Comparison of ENCODE assay signal across 17 mouse cellular contexts in genomic region chr9:49536593-49536992, GRCm38 (mm10).
"Had no signal": no experiment of that assay in that cellular context is flagged by ENCODE, and none has a peak within 500 bp of the region (broad histone marks: within the 10 kb centered on the region; RNA-seq: fewer than 3 reads in every experiment).

No protein-coding gene starts in this region.

- H3K9me3 ChIP-seq: liver, embryonic 13.5 days; lung, embryonic 15.5 days; megakaryocyte, embryonic 14.5 days; neural tube, embryonic 12.5 days; stomach, embryonic 15.5 days had no signal

- H3K4me1 ChIP-seq: liver, embryonic 13.5 days; lung, embryonic 15.5 days; megakaryocyte, embryonic 14.5 days had no signal

- ATAC-seq: liver, postnatal 0 days had no signal

- H3K4me3 ChIP-seq: liver, embryonic 13.5 days; lung, embryonic 15.5 days; megakaryocyte, embryonic 14.5 days; neural tube, embryonic 12.5 days; stomach, embryonic 15.5 days had no signal

- H3K27me3 ChIP-seq: liver, embryonic 13.5 days; lung, embryonic 15.5 days; megakaryocyte, embryonic 14.5 days; neural tube, embryonic 12.5 days; stomach, embryonic 15.5 days had no signal

- H3K9ac ChIP-seq: liver, embryonic 13.5 days; liver, postnatal 0 days; lung, embryonic 15.5 days; neural tube, embryonic 12.5 days; stomach, embryonic 15.5 days had no signal

- H3K4me2 ChIP-seq: liver, embryonic 13.5 days; lung, embryonic 15.5 days; neural tube, embryonic 12.5 days; stomach, embryonic 15.5 days had no signal

- H3K36me3 ChIP-seq: liver, embryonic 13.5 days; lung, embryonic 15.5 days; stomach, embryonic 15.5 days had no signal

- DNase-seq: kidney, adult 11 months; kidney, adult 9 months; kidney, postnatal 10 days; left cerebral cortex, postnatal 4 days; liver; liver, embryonic 13.5 days; liver, postnatal 0 days; lung, postnatal 14 days; midbrain, embryonic 14.5 days; right cerebral cortex, postnatal 14 days; thymus, adult 2 months; thymus, postnatal 25 days had no signal

- H3K27ac ChIP-seq: liver, embryonic 13.5 days; lung, embryonic 15.5 days; macrophage; neural tube, embryonic 12.5 days; stomach, embryonic 15.5 days had no signal
